Mouse (Mus musculus): ENCODE data around the gene Ttll5. TPM values are rescaled to one million over a fixed set of nuclear protein-coding genes. Genes with fewer than 3 reads are reported as not detected.

The Ttll5 gene
- polyA plus RNA-seq, 1 experiment from 2014 or later: 15.5 TPM

DNA sequence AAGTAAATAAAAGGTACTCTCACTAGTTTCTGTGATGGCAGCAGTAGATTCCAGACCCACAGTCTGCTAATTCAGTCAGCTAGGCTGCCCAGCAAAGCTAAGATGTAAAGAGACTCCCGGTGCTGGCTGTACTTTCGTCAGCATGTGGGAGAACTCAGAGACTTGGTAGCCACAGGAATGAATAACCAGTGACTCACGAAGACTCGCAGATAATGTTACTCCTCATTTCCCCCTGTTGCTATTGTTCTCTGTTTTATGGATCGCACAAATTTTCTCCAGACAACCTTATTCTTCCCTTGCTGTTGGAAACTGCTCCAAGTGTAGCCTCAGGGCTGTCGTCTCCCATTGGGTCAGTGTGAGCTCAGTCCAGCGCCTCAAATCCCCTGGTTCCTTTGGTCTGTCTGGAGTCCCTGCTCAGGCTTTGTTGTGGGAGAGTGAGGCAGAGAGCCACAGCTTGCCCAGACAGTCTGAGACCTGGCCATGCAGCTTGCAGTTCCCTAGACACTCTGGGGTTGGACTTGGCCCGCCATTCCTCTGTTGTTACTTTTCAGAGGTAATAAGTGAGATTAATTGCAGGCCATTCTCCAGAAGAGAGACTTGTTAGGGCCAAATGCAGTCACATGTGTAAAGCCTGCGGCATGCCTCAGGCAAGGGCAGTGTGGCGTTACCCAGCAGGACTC is 135.5 kb downstream of the Ttll5 start:
- peaks cover 25% of the 10 kb centered on the region for H3K4me1 ChIP-seq (ENCODE audit: control insufficient read depth, insufficient read depth, low read length)
- no peaks in the 10 kb centered on the region for H3K27me3 ChIP-seq (ENCODE audit: control insufficient read depth, insufficient read depth, low read length)
- ATAC-seq (replicated peaks; ENCODE audit: extremely low read depth, insufficient read depth, low FRiP score): no peak
- no peaks in the 10 kb centered on the region; the same call in 1 of the 2 replicates for H3K36me3 ChIP-seq (ENCODE audit: control insufficient read depth, insufficient read depth)
- no peak overlapping the region for H3K4me3 ChIP-seq (ENCODE audit: low read length)
- H3K9me3 ChIP-seq (replicated peaks; ENCODE audit: control insufficient read depth, low read length): no peaks in the 10 kb centered on the region
- 65% methylated on average over 10 of the region's 10 CpGs for WGBS
- 0 out of 2 replicates have a peak overlapping the region, but pooled peaks have one; percentile 10 for H3K27ac ChIP-seq (ENCODE audit: low read length)
- H3K9ac ChIP-seq (ENCODE audit: low read length): 0 out of 2 replicates have a peak overlapping the region, but pooled peaks have one; percentile 12
- no peak overlapping the region for H3K4me2 ChIP-seq (ENCODE audit: low read depth, low read length)

DNA sequence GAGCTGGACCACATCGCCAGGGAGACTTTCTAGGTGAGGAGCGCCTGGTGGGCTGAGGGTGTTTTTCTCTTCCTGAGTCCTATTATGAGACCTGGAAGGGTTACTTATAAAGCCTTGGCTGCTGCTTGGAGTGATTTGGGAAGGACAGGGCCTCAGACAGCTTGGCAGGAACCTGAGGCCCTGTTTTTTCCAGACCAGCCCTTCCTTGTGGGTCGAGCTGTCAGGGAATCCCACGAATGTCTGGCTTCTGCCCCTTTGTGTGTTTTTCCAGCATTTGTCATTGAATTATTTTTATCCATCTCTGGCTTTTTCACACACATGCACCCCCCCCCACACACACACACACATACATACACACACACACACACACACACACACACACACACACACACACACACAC is 136.2 kb downstream of the Ttll5 start:
- H3K4me1 ChIP-seq (ENCODE audit: control insufficient read depth, insufficient read depth, low read length): peaks cover 25% of the 10 kb centered on the region
- H3K36me3 ChIP-seq (ENCODE audit: control insufficient read depth, insufficient read depth): no peaks in the 10 kb centered on the region; the same call in 1 of the 2 replicates
- WGBS: 70% methylated on average over 4 of the region's 4 CpGs
- H3K9ac ChIP-seq (ENCODE audit: low read length): no peak overlapping the region
- no peak for ATAC-seq (replicated peaks; ENCODE audit: extremely low read depth, insufficient read depth, low FRiP score)
- no peaks in the 10 kb centered on the region for H3K9me3 ChIP-seq (replicated peaks; ENCODE audit: control insufficient read depth, low read length)
- H3K27ac ChIP-seq (ENCODE audit: low read length): no peak overlapping the region
- no peaks in the 10 kb centered on the region for H3K27me3 ChIP-seq (ENCODE audit: control insufficient read depth, insufficient read depth, low read length)
- no peak overlapping the region for H3K4me2 ChIP-seq (ENCODE audit: low read depth, low read length)
- H3K4me3 ChIP-seq (ENCODE audit: low read length): no peak overlapping the region

DNA sequence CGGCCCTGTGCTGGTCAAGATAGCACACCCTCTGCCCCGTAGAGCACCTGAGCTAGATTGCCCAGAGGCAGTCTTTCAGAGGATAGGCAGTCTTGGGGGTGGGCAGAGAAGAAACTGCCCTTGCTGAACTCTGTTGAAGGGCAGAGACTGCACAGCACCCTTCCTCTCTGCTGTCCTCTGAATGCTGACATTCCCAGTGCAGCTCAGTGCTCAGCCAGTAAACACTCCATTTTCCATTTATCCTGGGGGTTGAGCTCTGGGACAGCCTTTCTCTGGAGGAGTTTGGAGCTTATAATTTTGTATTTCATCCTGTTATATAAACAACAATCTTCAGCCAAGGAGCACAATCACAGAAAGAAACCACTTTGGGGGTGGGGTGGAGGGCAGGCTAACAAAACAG is 138.7 kb downstream of the Ttll5 start:
- H3K4me3 ChIP-seq (ENCODE audit: low read length): no peak overlapping the region
- no peak; the same call in 1 of the 2 replicates for ATAC-seq (replicated peaks; ENCODE audit: extremely low read depth, insufficient read depth, low FRiP score)
- no peaks in the 10 kb centered on the region; the same call in 1 of the 2 replicates for H3K36me3 ChIP-seq (ENCODE audit: control insufficient read depth, insufficient read depth)
- H3K27ac ChIP-seq (ENCODE audit: low read length): peak overlapping the region; percentile 10
- H3K4me1 ChIP-seq (ENCODE audit: control insufficient read depth, insufficient read depth, low read length): peaks cover 22% of the 10 kb centered on the region
- no peak overlapping the region for H3K4me2 ChIP-seq (ENCODE audit: low read depth, low read length)
- no peaks in the 10 kb centered on the region for H3K27me3 ChIP-seq (ENCODE audit: control insufficient read depth, insufficient read depth, low read length)
- WGBS: 27% methylated on average over 2 of the region's 2 CpGs
- H3K9ac ChIP-seq (ENCODE audit: low read length): peak overlapping the region; percentile 16; the same call in 1 of the 2 replicates
- no peaks in the 10 kb centered on the region for H3K9me3 ChIP-seq (replicated peaks; ENCODE audit: control insufficient read depth, low read length)

DNA sequence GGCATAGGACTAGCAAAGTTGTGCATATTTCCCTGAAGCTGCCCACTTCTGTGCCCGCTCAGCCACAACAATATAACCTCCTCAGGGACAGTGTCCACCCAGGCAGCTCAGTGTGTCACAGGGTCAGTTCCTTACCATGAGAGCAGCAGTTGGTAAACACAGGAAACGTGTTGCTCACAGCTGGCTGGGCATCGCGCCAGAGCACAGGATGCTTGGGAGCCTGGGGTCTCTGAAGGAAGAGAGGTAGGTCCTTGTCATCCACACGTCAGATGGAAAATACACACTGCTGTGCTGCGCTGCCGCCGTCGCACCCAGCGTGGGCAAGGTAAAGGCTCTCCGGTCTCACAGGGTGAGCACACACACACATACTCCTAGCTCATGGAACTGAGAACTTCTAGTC is 139.2 kb downstream of the Ttll5 start:
- 0 out of 2 replicates have a peak, but pooled peaks have one; percentile 37 for ATAC-seq (replicated peaks; ENCODE audit: extremely low read depth, insufficient read depth, low FRiP score)
- Histone ChIP-seq H3K36me3 (ENCODE audit: control insufficient read depth, insufficient read depth) (no peaks in the 10 kb centered on the region; the same call in 1 of the 2 replicates), H3K9me3 (replicated peaks; ENCODE audit: control insufficient read depth, low read length) (no peaks in the 10 kb centered on the region), H3K4me2 (ENCODE audit: low read depth, low read length) (no peak overlapping the region), H3K27me3 (ENCODE audit: control insufficient read depth, insufficient read depth, low read length) (no peaks in the 10 kb centered on the region), H3K4me1 (ENCODE audit: control insufficient read depth, insufficient read depth, low read length) (peaks cover 18% of the 10 kb centered on the region), H3K9ac (ENCODE audit: low read length) (0 out of 2 replicates have a peak overlapping the region, but pooled peaks have one; percentile 13), H3K27ac (ENCODE audit: low read length) (peak overlapping the region; percentile 10; the same call in 1 of the 2 replicates), H3K4me3 (ENCODE audit: low read length) (no peak overlapping the region)
- WGBS: 51% methylated on average over 11 of the region's 11 CpGs

DNA sequence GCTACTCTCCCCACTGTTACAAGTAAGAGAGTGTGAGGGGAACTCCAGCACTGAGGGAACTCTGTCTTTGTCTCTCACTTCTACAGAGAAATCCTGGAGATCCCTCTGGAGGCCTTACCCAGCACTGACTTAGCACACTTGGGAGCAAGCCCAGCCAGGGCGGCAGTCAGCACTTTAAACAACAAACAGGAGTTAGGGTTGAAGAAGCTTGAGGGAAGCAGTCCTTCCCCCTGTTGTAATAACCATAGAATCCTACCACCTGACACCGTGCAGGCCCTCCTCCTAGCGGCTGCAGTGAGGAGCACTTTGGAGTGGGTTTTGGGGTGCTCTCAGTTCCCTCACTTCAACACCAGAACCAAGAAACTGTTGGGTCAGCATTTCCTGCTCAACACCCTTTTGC is 140.0 kb downstream of the Ttll5 start:
- Histone ChIP-seq H3K9ac (ENCODE audit: low read length) (no peak overlapping the region), H3K9me3 (replicated peaks; ENCODE audit: control insufficient read depth, low read length) (no peaks in the 10 kb centered on the region), H3K4me2 (ENCODE audit: low read depth, low read length) (no peak overlapping the region), H3K4me3 (ENCODE audit: low read length) (no peak overlapping the region), H3K27me3 (ENCODE audit: control insufficient read depth, insufficient read depth, low read length) (no peaks in the 10 kb centered on the region), H3K36me3 (ENCODE audit: control insufficient read depth, insufficient read depth) (no peaks in the 10 kb centered on the region; the same call in 1 of the 2 replicates), H3K27ac (ENCODE audit: low read length) (no peak overlapping the region), H3K4me1 (ENCODE audit: control insufficient read depth, insufficient read depth, low read length) (peaks cover 14% of the 10 kb centered on the region)
- no peak for ATAC-seq (replicated peaks; ENCODE audit: extremely low read depth, insufficient read depth, low FRiP score)
- 78% methylated on average over 3 of the region's 3 CpGs for WGBS

DNA sequence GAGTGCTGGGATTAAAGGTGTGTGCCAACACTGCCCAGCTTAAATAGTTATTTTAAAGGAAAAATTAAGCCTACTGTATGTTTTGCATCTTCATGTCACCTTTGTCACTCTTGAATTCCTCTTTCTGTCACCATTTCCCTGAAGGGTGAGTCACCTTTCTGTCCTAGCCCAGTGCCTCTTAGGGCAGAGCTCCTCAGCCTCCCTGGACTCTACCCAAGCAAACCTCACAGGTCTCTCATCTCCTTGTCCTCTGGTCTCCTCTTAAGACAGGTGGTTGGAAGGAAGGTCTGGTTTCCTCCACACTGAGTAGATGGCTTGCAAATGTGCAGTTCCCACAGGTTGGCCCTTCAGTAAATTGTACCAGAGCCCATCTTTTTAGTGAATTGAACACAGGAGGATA is 143.4 kb downstream of the Ttll5 start:
- peaks cover 19% of the 10 kb centered on the region for H3K4me1 ChIP-seq (ENCODE audit: control insufficient read depth, insufficient read depth, low read length)

DNA sequence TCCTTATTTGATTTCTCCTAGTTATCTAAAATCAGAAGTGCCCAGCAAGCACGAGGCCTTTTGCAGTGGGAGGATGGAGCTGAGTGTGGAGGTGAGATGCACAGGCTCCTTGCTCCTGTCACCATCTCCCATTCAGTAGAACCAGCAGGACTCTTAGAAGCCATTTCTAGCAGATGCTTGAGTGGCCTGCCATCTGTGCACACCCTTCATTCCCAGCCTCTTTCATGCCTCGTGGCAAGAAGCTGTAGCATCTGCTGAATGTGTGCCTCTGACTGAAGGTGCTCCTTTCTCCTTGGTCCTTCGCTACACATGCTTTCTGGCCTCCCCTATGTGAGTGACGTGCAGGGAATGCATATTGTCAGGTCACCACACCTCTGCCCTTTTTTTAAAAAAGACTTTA is 143.9 kb downstream of the Ttll5 start:
- Histone ChIP-seq H3K4me3 (ENCODE audit: low read length) (no peak overlapping the region), H3K9ac (ENCODE audit: low read length) (no peak overlapping the region), H3K27ac (ENCODE audit: low read length) (no peak overlapping the region), H3K9me3 (replicated peaks; ENCODE audit: control insufficient read depth, low read length) (no peaks in the 10 kb centered on the region), H3K27me3 (ENCODE audit: control insufficient read depth, insufficient read depth, low read length) (no peaks in the 10 kb centered on the region), H3K4me1 (ENCODE audit: control insufficient read depth, insufficient read depth, low read length) (peaks cover 15% of the 10 kb centered on the region), H3K4me2 (ENCODE audit: low read depth, low read length) (no peak overlapping the region), H3K36me3 (ENCODE audit: control insufficient read depth, insufficient read depth) (no peaks in the 10 kb centered on the region; the same call in 1 of the 2 replicates)
- WGBS: 67% methylated on average over 4 of the region's 4 CpGs
- no peak for ATAC-seq (replicated peaks; ENCODE audit: extremely low read depth, insufficient read depth, low FRiP score)

More for the DNA sequence above, 143.4 kb downstream of the Ttll5 start:
- H3K4me3 ChIP-seq (ENCODE audit: low read length): no peak overlapping the region
- no peaks in the 10 kb centered on the region; the same call in 1 of the 2 replicates for H3K36me3 ChIP-seq (ENCODE audit: control insufficient read depth, insufficient read depth)
- H3K9me3 ChIP-seq (replicated peaks; ENCODE audit: control insufficient read depth, low read length): no peaks in the 10 kb centered on the region
- ATAC-seq (replicated peaks; ENCODE audit: extremely low read depth, insufficient read depth, low FRiP score): no peak
- H3K27ac ChIP-seq (ENCODE audit: low read length): no peak overlapping the region
- no peaks in the 10 kb centered on the region for H3K27me3 ChIP-seq (ENCODE audit: control insufficient read depth, insufficient read depth, low read length)
- no peak overlapping the region for H3K4me2 ChIP-seq (ENCODE audit: low read depth, low read length)
- no peak overlapping the region for H3K9ac ChIP-seq (ENCODE audit: low read length)

DNA sequence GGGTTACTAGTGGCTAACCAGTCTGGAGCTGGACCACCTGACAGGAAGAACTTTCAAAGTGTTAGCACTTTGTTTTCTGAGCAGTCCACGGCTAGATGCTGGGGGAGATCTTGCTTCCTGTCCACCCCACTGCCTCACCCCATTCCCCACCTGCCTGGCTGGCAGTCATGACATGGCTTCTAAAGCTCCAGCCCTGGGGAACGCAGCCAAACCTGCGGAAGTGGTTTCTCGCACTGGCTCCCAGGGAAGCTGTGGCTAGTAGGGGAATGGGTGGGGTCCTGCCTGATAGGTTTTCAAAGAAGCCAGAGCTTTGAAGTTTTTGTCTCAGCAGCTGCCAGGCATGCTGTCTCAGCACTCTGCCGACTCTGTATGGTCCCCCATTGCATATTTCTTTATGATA is 145.1 kb downstream of the Ttll5 start:
- Histone ChIP-seq H3K4me1 (ENCODE audit: control insufficient read depth, insufficient read depth, low read length) (peaks cover 20% of the 10 kb centered on the region), H3K27me3 (ENCODE audit: control insufficient read depth, insufficient read depth, low read length) (no peaks in the 10 kb centered on the region), H3K27ac (ENCODE audit: low read length) (no peak overlapping the region), H3K4me2 (ENCODE audit: low read depth, low read length) (no peak overlapping the region), H3K4me3 (ENCODE audit: low read length) (no peak overlapping the region), H3K36me3 (ENCODE audit: control insufficient read depth, insufficient read depth) (no peaks in the 10 kb centered on the region), H3K9me3 (replicated peaks; ENCODE audit: control insufficient read depth, low read length) (no peaks in the 10 kb centered on the region), H3K9ac (ENCODE audit: low read length) (no peak overlapping the region)
- 45% methylated on average over 5 of the region's 5 CpGs for WGBS
- no peak; the same call in 1 of the 2 replicates for ATAC-seq (replicated peaks; ENCODE audit: extremely low read depth, insufficient read depth, low FRiP score)

DNA sequence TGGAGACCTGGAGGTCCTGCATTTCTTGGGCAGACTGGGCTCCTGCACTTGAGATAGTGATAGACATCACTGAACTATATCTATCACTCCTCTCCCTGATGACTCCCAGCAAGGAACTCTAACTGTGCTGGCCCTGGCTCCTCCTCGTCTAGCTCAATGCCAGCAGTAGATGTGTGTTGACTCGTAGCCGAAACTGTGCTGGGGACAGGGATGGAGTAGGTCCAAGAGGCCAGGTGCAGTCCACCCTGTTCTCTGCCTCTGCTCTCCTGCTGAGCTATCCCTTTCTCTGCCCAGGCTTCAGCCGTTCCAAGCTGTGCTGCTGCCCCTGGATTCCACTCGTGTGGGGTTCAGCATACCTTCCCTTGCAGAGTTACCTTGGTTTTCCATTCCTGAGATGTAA is 145.7 kb downstream of the Ttll5 start:
- Histone ChIP-seq H3K4me1 (ENCODE audit: control insufficient read depth, insufficient read depth, low read length) (peaks cover 21% of the 10 kb centered on the region), H3K4me2 (ENCODE audit: low read depth, low read length) (no peak overlapping the region), H3K4me3 (ENCODE audit: low read length) (no peak overlapping the region), H3K9ac (ENCODE audit: low read length) (no peak overlapping the region), H3K27me3 (ENCODE audit: control insufficient read depth, insufficient read depth, low read length) (no peaks in the 10 kb centered on the region), H3K36me3 (ENCODE audit: control insufficient read depth, insufficient read depth) (no peaks in the 10 kb centered on the region), H3K9me3 (replicated peaks; ENCODE audit: control insufficient read depth, low read length) (no peaks in the 10 kb centered on the region), H3K27ac (ENCODE audit: low read length) (no peak overlapping the region)
- ATAC-seq (replicated peaks; ENCODE audit: extremely low read depth, insufficient read depth, low FRiP score): no peak
- 50% methylated on average over 5 of the region's 5 CpGs for WGBS

Measured in heart, embryonic 16.5 days (tissue).